Mouse (Mus musculus) MEL (cell line): ENCODE data around the gene Btg1. TPM values are rescaled to one million over a fixed set of nuclear protein-coding genes. Genes with fewer than 3 reads are reported as not detected.

ENCODE experiments used
- DNase-seq: peaks from one replicate; pipeline ENCODE4 v3.0.0; 2011; ENCODE audit warnings: low read depth, low spot score
- H3K27ac ChIP-seq: 2 replicates; pipeline ENCODE4 v1.5.1; 2012; ENCODE audit warnings: low read depth, mild to moderate bottlenecking, control low read depth, low read length, moderate library complexity; ENCODE audit not compliant: control insufficient read depth
- H3K27me3 ChIP-seq, 2 experiments: fragments of 150-350 bp in 1 of 2; sonication (generic) in 1 of 2; 2 replicates each; pipeline ENCODE4 v1.6.1; 2012; ENCODE audit warnings: low read length in 2 of 2, mild to moderate bottlenecking in 2 of 2, improper control_type of control experiment in 1 of 2, moderate library complexity in 1 of 2; ENCODE audit not compliant: insufficient read depth in 2 of 2, control insufficient read depth in 1 of 2
- H3K36me3 ChIP-seq, 2 experiments: 2 replicates each; pipeline ENCODE4 v1.6.1; 2012 to 2014; ENCODE audit warnings: low read length in 2 of 2, improper control_type of control experiment in 1 of 2, inconsistent platforms in 1 of 2, mild to moderate bottlenecking in 1 of 2; ENCODE audit not compliant: insufficient read depth in 2 of 2, control insufficient read depth in 1 of 2
- H3K4me1 ChIP-seq, 2 experiments: fragments of 150-350 bp in 1 of 2; sonication (generic) in 1 of 2; 2 replicates each; pipeline ENCODE4 v1.6.1; 2012; ENCODE audit warnings: low read length in 2 of 2, improper control_type of control experiment in 1 of 2, mild to moderate bottlenecking in 1 of 2; ENCODE audit not compliant: insufficient read depth in 2 of 2, control insufficient read depth in 1 of 2
- H3K4me3 ChIP-seq, 2 experiments: fragments of 150-350 bp in 1 of 2; sonication (generic) in 1 of 2; 2 replicates each; pipeline ENCODE4 v1.5.1; 2012; ENCODE audit warnings: low read depth in 2 of 2, low read length in 2 of 2, mild to moderate bottlenecking in 2 of 2, moderate library complexity in 2 of 2, control low read depth in 1 of 2, improper control_type of control experiment in 1 of 2; ENCODE audit not compliant: control insufficient read depth in 1 of 2, insufficient read depth in 1 of 2
- H3K79me2 ChIP-seq: 2 replicates; pipeline ENCODE4 v1.6.1; 2012; ENCODE audit warnings: mild to moderate bottlenecking, low read length, moderate library complexity; ENCODE audit not compliant: control insufficient read depth, poor library complexity, insufficient read depth
- H3K9ac ChIP-seq: 2 replicates; pipeline ENCODE4 v1.6.1; 2012; ENCODE audit warnings: low read depth, mild to moderate bottlenecking, control low read depth, low read length, moderate library complexity; ENCODE audit not compliant: control insufficient read depth, poor library complexity, severe bottlenecking
- H3K9me3 ChIP-seq: fragments of 150-350 bp; sonication (generic); replicated peaks from 2 replicates; pipeline ENCODE4 v1.6.1; 2012; ENCODE audit warnings: mild to moderate bottlenecking, low read length, improper control_type of control experiment, moderate library complexity; ENCODE audit not compliant: insufficient read depth
- BHLHE40 ChIP-seq: IDR thresholded peaks from 2 replicates; pipeline ENCODE4 v1.6.1; 2012; ENCODE audit warnings: low read depth, mild to moderate bottlenecking, inconsistent platforms, low read length, improper control_type of control experiment, borderline replicate concordance
- CHD1 ChIP-seq: IDR thresholded peaks from 2 replicates; pipeline ENCODE4 v1.6.1; 2012; ENCODE audit warnings: low read depth, mild to moderate bottlenecking, inconsistent platforms, low read length, improper control_type of control experiment
- CHD2 ChIP-seq: IDR thresholded peaks from 2 replicates; pipeline ENCODE4 v1.6.1; 2011; ENCODE audit warnings: low read length, improper control_type of control experiment
- CTCF ChIP-seq, 3 experiments: IDR thresholded peaks in 2 of 3; conservative IDR thresholded peaks in 1 of 3; 2 replicates each; pipeline ENCODE4 v1.5.1; 2011 to 2012; ENCODE audit warnings: low read length in 3 of 3, low read depth in 2 of 3, mild to moderate bottlenecking in 2 of 3, improper control_type of control experiment in 1 of 3, inconsistent platforms in 1 of 3, mixed read lengths in 1 of 3, moderate library complexity in 1 of 3; ENCODE audit not compliant: control insufficient read depth in 1 of 3, insufficient read depth in 1 of 3, poor library complexity in 1 of 3, severe bottlenecking in 1 of 3
- E2F4 ChIP-seq: IDR thresholded peaks from 2 replicates; pipeline ENCODE4 v1.6.1; 2011; ENCODE audit warnings: low read depth, low read length, improper control_type of control experiment, borderline replicate concordance
- ELF1 ChIP-seq: IDR thresholded peaks from 2 replicates; pipeline ENCODE4 v1.6.1; 2014; ENCODE audit warnings: low read depth, mild to moderate bottlenecking, inconsistent platforms, low read length, improper control_type of control experiment, moderate library complexity
- EP300 ChIP-seq, 2 experiments: IDR thresholded peaks; 2 replicates each; pipeline ENCODE4 v1.6.1; 2011; ENCODE audit warnings: improper control_type of control experiment in 2 of 2, low read length in 2 of 2, low read depth in 1 of 2, mild to moderate bottlenecking in 1 of 2
- ETS1 ChIP-seq: IDR thresholded peaks from 2 replicates; pipeline ENCODE4 v1.6.1; 2012; ENCODE audit warnings: low read depth, mild to moderate bottlenecking, inconsistent platforms, low read length, improper control_type of control experiment, moderate library complexity
- GABPA ChIP-seq: IDR thresholded peaks from 2 replicates; pipeline ENCODE4 v1.6.1; 2012; ENCODE audit warnings: low read depth, mild to moderate bottlenecking, inconsistent platforms, low read length, improper control_type of control experiment, moderate library complexity
- GATA1 ChIP-seq: IDR thresholded peaks from 2 replicates; pipeline ENCODE4 v1.6.1; 2011; ENCODE audit warnings: low read depth, low read length, improper control_type of control experiment
- HCFC1 ChIP-seq: IDR thresholded peaks from 2 replicates; pipeline ENCODE4 v1.6.1; 2012; ENCODE audit warnings: low read depth, mild to moderate bottlenecking, inconsistent platforms, low read length, improper control_type of control experiment, moderate library complexity
- JUND ChIP-seq: IDR thresholded peaks from 2 replicates; pipeline ENCODE4 v1.6.1; 2011; ENCODE audit warnings: low read depth, mild to moderate bottlenecking, improper control_type of control experiment, low read length
- KAT2A ChIP-seq: conservative IDR thresholded peaks from 2 replicates; pipeline ENCODE4 v1.6.1; 2012; ENCODE audit warnings: low read depth, low read length, improper control_type of control experiment, inconsistent platforms
- MAX ChIP-seq: IDR thresholded peaks from 2 replicates; pipeline ENCODE4 v1.6.1; 2011; ENCODE audit warnings: low read length, improper control_type of control experiment
- MAZ ChIP-seq: IDR thresholded peaks from 2 replicates; pipeline ENCODE4 v1.6.1; 2012; ENCODE audit warnings: low read depth, mild to moderate bottlenecking, inconsistent platforms, low read length, improper control_type of control experiment
- MEF2A ChIP-seq: IDR thresholded peaks from 2 replicates; pipeline ENCODE4 v1.6.1; 2014; ENCODE audit warnings: low read depth, mild to moderate bottlenecking, inconsistent platforms, low read length, improper control_type of control experiment; ENCODE audit not compliant: poor library complexity, insufficient replicate concordance, severe bottlenecking; ENCODE audit errors: extremely low read depth
- MXI1 ChIP-seq: IDR thresholded peaks from 2 replicates; pipeline ENCODE4 v1.6.1; 2011; ENCODE audit warnings: mild to moderate bottlenecking, low read depth, low read length, improper control_type of control experiment
- MYB ChIP-seq: IDR thresholded peaks from 2 replicates; pipeline ENCODE4 v1.6.1; 2011; ENCODE audit warnings: mild to moderate bottlenecking, low read depth, low read length, improper control_type of control experiment
- MYC ChIP-seq: IDR thresholded peaks from 2 replicates; pipeline ENCODE4 v1.6.1; 2011; ENCODE audit warnings: low read depth, mild to moderate bottlenecking, low read length, improper control_type of control experiment, moderate library complexity
- NELFE ChIP-seq: IDR thresholded peaks from 2 replicates; pipeline ENCODE4 v1.6.1; 2011; ENCODE audit warnings: low read depth, low read length, improper control_type of control experiment
- NRF1 ChIP-seq: IDR thresholded peaks from 2 replicates; pipeline ENCODE4 v1.6.1; 2014; ENCODE audit warnings: low read depth, mild to moderate bottlenecking, inconsistent platforms, low read length, improper control_type of control experiment, moderate library complexity; ENCODE audit not compliant: poor library complexity, insufficient read depth, severe bottlenecking
- POLR2A ChIP-seq, 2 experiments: IDR thresholded peaks; 2 replicates each; pipeline ENCODE4 v1.6.1; 2011 to 2012; ENCODE audit warnings: low read length in 2 of 2, mild to moderate bottlenecking in 2 of 2, control low read depth in 1 of 2, improper control_type of control experiment in 1 of 2, low read depth in 1 of 2, moderate library complexity in 1 of 2; ENCODE audit not compliant: control insufficient read depth in 1 of 2, insufficient read depth in 1 of 2, poor library complexity in 1 of 2
- POLR2AphosphoS2 ChIP-seq: IDR thresholded peaks from 2 replicates; pipeline ENCODE4 v1.6.1; 2011; ENCODE audit warnings: low read length, improper control_type of control experiment
- POLR2AphosphoS5 ChIP-seq: IDR thresholded peaks from 2 replicates; pipeline ENCODE4 v1.6.1; 2012; ENCODE audit warnings: low read depth, borderline replicate concordance, mild to moderate bottlenecking, inconsistent platforms, low read length, moderate library complexity, mixed read lengths
- RAD21 ChIP-seq: IDR thresholded peaks from 2 replicates; pipeline ENCODE4 v1.6.1; 2011; ENCODE audit warnings: mild to moderate bottlenecking, low read depth, low read length, improper control_type of control experiment
- RCOR1 ChIP-seq: IDR thresholded peaks from 2 replicates; pipeline ENCODE4 v1.6.1; 2012; ENCODE audit warnings: low read depth, mild to moderate bottlenecking, inconsistent platforms, low read length, improper control_type of control experiment
- SIN3A ChIP-seq: IDR thresholded peaks from 2 replicates; pipeline ENCODE4 v1.6.1; 2012; ENCODE audit warnings: low read length, improper control_type of control experiment, inconsistent platforms
- SMC3 ChIP-seq: IDR thresholded peaks from 2 replicates; pipeline ENCODE4 v1.6.1; 2011; ENCODE audit warnings: low read depth, low read length, improper control_type of control experiment
- TAL1 ChIP-seq: IDR thresholded peaks from 2 replicates; pipeline ENCODE4 v1.6.1; 2012; ENCODE audit warnings: mild to moderate bottlenecking, inconsistent platforms, low read length, moderate library complexity, mixed read lengths
- TBP ChIP-seq: IDR thresholded peaks from 2 replicates; pipeline ENCODE4 v1.8.0; 2011; ENCODE audit warnings: low read depth, low read length, improper control_type of control experiment
- TCF12 ChIP-seq: IDR thresholded peaks from 2 replicates; pipeline ENCODE4 v1.6.1; 2014; ENCODE audit warnings: low read depth, mild to moderate bottlenecking, inconsistent platforms, low read length, improper control_type of control experiment, moderate library complexity
- UBTF ChIP-seq: IDR thresholded peaks from 2 replicates; pipeline ENCODE4 v1.6.1; 2012; ENCODE audit warnings: low read depth, mild to moderate bottlenecking, inconsistent platforms, low read length, improper control_type of control experiment, moderate library complexity, borderline replicate concordance; ENCODE audit not compliant: insufficient read depth
- USF2 ChIP-seq, 2 experiments: IDR thresholded peaks; 2 replicates each; pipeline ENCODE4 v1.6.1; 2011 to 2012; ENCODE audit warnings: improper control_type of control experiment in 2 of 2, low read length in 2 of 2, borderline replicate concordance in 1 of 2, inconsistent platforms in 1 of 2, low read depth in 1 of 2, mild to moderate bottlenecking in 1 of 2; ENCODE audit not compliant: insufficient read depth in 1 of 2
- ZC3H11A ChIP-seq: IDR thresholded peaks from 2 replicates; pipeline ENCODE4 v1.6.1; 2012; ENCODE audit warnings: low read depth, mild to moderate bottlenecking, inconsistent platforms, low read length, improper control_type of control experiment
- ZKSCAN1 ChIP-seq: IDR thresholded peaks from 2 replicates; pipeline ENCODE4 v1.6.1; 2012; ENCODE audit warnings: low read depth, mild to moderate bottlenecking, inconsistent platforms, low read length, improper control_type of control experiment, moderate library complexity
- ZMIZ1 ChIP-seq: IDR thresholded peaks from 2 replicates; pipeline ENCODE4 v1.6.1; 2012; ENCODE audit warnings: low read depth, mild to moderate bottlenecking, inconsistent platforms, low read length, improper control_type of control experiment, moderate library complexity
- ZNF384 ChIP-seq: IDR thresholded peaks from 2 replicates; pipeline ENCODE4 v1.6.1; 2012; ENCODE audit warnings: low read depth, mild to moderate bottlenecking, inconsistent platforms, low read length, improper control_type of control experiment
- polyA plus RNA-seq, 2 experiments: library from polyadenylated mRNA; stranded (reverse) in 1 of 2; unstranded in 1 of 2; fragments of >175 nt in 1 of 2; fragments of >200 nt in 1 of 2; gene quantifications; 2 replicates each; pipeline versions ENCODE4 v1.2.1 to v1.2.4; 2012; ENCODE audit warnings: low replicate concordance in 2 of 2, low read depth in 1 of 2; ENCODE audit not compliant: insufficient read length in 2 of 2, insufficient read depth in 1 of 2, missing spikeins in 1 of 2
- total RNA-seq: library from RNA; depleted of rRNA; stranded (reverse); fragments of 300-350 nt; gene quantifications from 2 replicates; pipeline ENCODE4 v1.2.3, GENCODE M21; 2012; rRNA removed

Btg1 gene
- total RNA-seq (2.0 and 3.6 TPM in 2 replicates), polyA plus RNA-seq (1 to 10 TPM in 1 of 2 experiments, not detected in 1; 4.8 TPM)

DNA sequence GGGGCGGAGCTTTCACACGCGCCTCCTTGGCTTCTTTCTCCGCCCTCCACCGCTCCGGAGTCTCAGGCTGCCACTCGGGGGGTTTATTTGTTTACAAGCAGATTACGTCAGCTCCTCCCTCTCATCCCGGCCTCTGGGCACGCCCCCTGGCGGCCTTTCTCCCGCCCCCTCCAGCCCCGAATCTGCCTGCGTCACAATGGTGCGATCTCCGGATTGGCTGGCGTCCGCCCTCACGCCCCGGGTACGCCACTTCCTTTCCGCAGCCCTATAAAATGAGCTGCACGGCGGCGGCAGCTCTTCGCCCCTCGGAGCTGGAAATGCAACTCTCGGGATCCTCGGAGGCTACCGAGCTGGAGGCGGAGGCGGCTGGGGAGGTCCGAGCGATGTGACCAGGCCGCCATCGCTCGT is at the start of gene Btg1:
Btg1 (plus strand) TSS at position 298 of the 408 bp plus-strand sequence.
- Histone ChIP-seq H3K9ac (peak within 1 kb of the TSS; percentile 89), H3K27ac (peak within 1 kb of the TSS; percentile 69), H3K79me2 (peaks cover 10% of the 10 kb centered on the region), H3K4me1 (peaks cover 13 to 16% of the 10 kb centered on the region in 2 experiments), H3K36me3 (peaks cover 2 to 20% of the 10 kb centered on the region in 2 experiments; a peak in 3 of 4 replicates), H3K9me3 (no peaks in the 10 kb centered on the region), H3K27me3 (no peaks in the 10 kb centered on the region), H3K4me3 (peak within 1 kb of the TSS; percentile 80 to 100)
- DNase-seq, result peak; percentile 97
- TF ChIP-seq ZNF384 (no peak), E2F4 (no peak), GATA1 (no peak), KAT2A (no peak; the same call in 1 of the 2 replicates), ZMIZ1 (peak; percentile 99), HCFC1 (peak; percentile 73), MAX (0 out of 2 replicates have a peak, but pooled peaks have one; percentile 25), CHD1 (no peak), MXI1 (no peak; the same call in 1 of the 2 replicates), POLR2A (IDR thresholded peaks at IDR 0.05; ENCODE audit: control insufficient read depth in 1 of 2, insufficient read depth in 1 of 2, low read depth in 1 of 2, low read length in 2 of 2, poor library complexity in 1 of 2) (peak; percentile 92 to 100), MEF2A (no peak), TAL1 (no peak), MAZ (no peak), MYC (no peak), MYB (no peak), RCOR1 (no peak), TCF12 (peak; percentile 69), CHD2 (no peak), TBP (peak; percentile 97), USF2 (IDR thresholded peaks at IDR 0.05; ENCODE audit: borderline replicate concordance in 1 of 2, insufficient read depth in 1 of 2, low read depth in 1 of 2, low read length in 2 of 2) (no peak), ZC3H11A (no peak), UBTF (0 out of 2 replicates have a peak, but pooled peaks have one; percentile 48), NELFE (peak; percentile 99), POLR2AphosphoS2 (peak; percentile 99), GABPA (no peak), RAD21 (no peak), BHLHE40 (no peak), ZKSCAN1 (no peak), SMC3 (no peak), EP300 (IDR thresholded peaks at IDR 0.05; ENCODE audit: low read depth in 1 of 2, low read length in 2 of 2) (0 out of 4 replicates have a peak, but pooled peaks of 1 of the 2 experiments have one; percentile 3), JUND (no peak), POLR2AphosphoS5 (peak; percentile 94), ETS1 (peak; percentile 57; the same call in 1 of the 2 replicates), ELF1 (peak; percentile 18; the same call in 1 of the 2 replicates), CTCF (IDR thresholded peaks at IDR 0.05 in 2 of 3, conservative IDR thresholded peaks at IDR 0.05 in 1 of 3; ENCODE audit: control insufficient read depth in 1 of 3, insufficient read depth in 1 of 3, low read depth in 2 of 3, low read length in 3 of 3, poor library complexity in 1 of 3, severe bottlenecking in 1 of 3) (no peak), SIN3A (peak; percentile 83), NRF1 (no peak; the same call in 1 of the 2 replicates)
